Mouse (Mus musculus) bone marrow macrophage, adult 2 months (primary cell): ENCODE results near the gene Muc13.

Experiments used
- CTCF ChIP-seq: IDR thresholded peaks from 2 replicates; pipeline ENCODE4 v1.5.1; 2012; ENCODE audit warnings: low read depth, mild to moderate bottlenecking, low read length, moderate library complexity
- POLR2A ChIP-seq: IDR thresholded peaks from 2 replicates; pipeline ENCODE4 v1.6.1; 2012; ENCODE audit warnings: mild to moderate bottlenecking, low read depth, low read length, borderline replicate concordance

DNA sequence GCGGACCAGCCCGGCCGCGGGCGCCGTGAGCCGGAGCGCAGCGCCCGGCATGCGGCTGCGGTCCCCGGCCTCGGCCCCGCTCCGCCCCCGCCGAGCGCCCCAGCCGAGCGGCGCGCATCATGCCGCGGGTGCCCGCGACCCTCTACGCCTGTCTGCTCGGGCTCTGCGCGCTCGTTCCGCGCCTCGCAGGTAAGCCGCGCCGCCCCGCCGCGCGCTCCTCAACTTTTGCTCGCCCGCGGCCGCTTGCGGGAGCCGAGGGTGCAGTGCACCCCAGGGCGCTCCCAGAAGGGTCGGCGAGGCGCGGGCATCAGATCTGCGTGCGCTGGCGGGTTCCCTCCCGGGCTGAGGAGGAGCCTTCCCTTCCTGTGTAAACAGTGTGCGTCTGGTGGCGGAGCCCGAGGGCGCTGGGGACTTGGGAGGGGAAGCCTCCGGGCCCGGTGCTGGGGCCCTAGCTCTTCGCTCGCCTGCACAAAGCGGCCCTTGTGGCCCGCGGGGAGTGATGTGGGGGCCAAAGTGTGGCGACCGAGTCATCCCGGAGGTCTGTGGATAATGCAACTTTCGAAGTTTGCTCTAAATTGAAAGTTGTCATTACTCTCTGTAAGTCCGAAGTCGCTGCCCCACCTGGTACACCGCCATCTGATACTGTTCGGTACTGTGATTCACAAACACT, 36.1 kb downstream of the Muc13 start:
- TF ChIP-seq CTCF: no peak
- no peak for TF ChIP-seq POLR2A
